8 mouse cellular contexts compared by ENCODE assay signal in genomic region chr1:151944457-151945223, GRCm38 (mm10).
DNase-seq lines count a peak whose midpoint lies in the region; ATAC-seq and TF ChIP-seq lines count a peak whose summit lies in the region.

No protein-coding gene starts in this region.

- H3K4me1 ChIP-seq in cerebellum, adult 2 months (ENCODE audit: control insufficient read depth, insufficient read depth, low read length), result peaks cover 41% of the 10 kb centered on the region
- H3K4me1 ChIP-seq in CH12.LX (ENCODE audit: control insufficient read depth in 1 of 2, insufficient read depth in 2 of 2), result peaks cover 0 to 27% of the 10 kb centered on the region in 2 experiments; a peak in 3 of 4 replicates
- peaks cover 11% of the 10 kb centered on the region for H3K4me1 ChIP-seq in forebrain, postnatal 0 days (ENCODE audit: insufficient read depth)
- peaks cover 67% of the 10 kb centered on the region for H3K4me1 ChIP-seq in midbrain, embryonic 10.5 days
- H3K4me1 ChIP-seq in heart, embryonic 12.5 days (replicated peaks), result peaks cover 71% of the 10 kb centered on the region

- no peaks in the 10 kb centered on the region for H3K36me3 ChIP-seq in CH12.LX (replicated peaks in 1 of 2; ENCODE audit: control insufficient read depth in 1 of 2, insufficient read depth in 1 of 2, low read length in 1 of 2)
- no peaks in the 10 kb centered on the region for H3K36me3 ChIP-seq in forebrain, postnatal 0 days (ENCODE audit: insufficient read depth)
- no peaks in the 10 kb centered on the region for H3K36me3 ChIP-seq in midbrain, embryonic 10.5 days
- no peaks in the 10 kb centered on the region for H3K36me3 ChIP-seq in heart, embryonic 12.5 days

- H3K9me3 ChIP-seq in CH12.LX (replicated peaks; ENCODE audit: low read length), result no peaks in the 10 kb centered on the region
- no peaks in the 10 kb centered on the region for H3K9me3 ChIP-seq in forebrain, postnatal 0 days (ENCODE audit: low read length)
- H3K9me3 ChIP-seq in midbrain, embryonic 10.5 days (replicated peaks), result no peaks in the 10 kb centered on the region
- H3K9me3 ChIP-seq in heart, embryonic 12.5 days (replicated peaks), result no peaks in the 10 kb centered on the region

- TF ChIP-seq CTCF in cerebellum, adult 2 months (IDR thresholded peaks at IDR 0.05; ENCODE audit: borderline replicate concordance, insufficient read depth, low read depth, low read length), result no peak
- no peak for TF ChIP-seq CTCF in CH12.LX (conservative IDR thresholded peaks at IDR 0.05 in 1 of 2, IDR thresholded peaks at IDR 0.05 in 1 of 2; ENCODE audit: low read depth in 2 of 2, low read length in 2 of 2)
- no peak for TF ChIP-seq CTCF in forebrain, postnatal 0 days (IDR thresholded peaks at IDR 0.05; ENCODE audit: low read depth)

- H3K4me2 ChIP-seq in CH12.LX (ENCODE audit: insufficient read depth, low read depth, poor library complexity, severe bottlenecking), result no peak overlapping the region
- H3K4me2 ChIP-seq in forebrain, postnatal 0 days (ENCODE audit: low read depth), result no peak overlapping the region
- H3K4me2 ChIP-seq in heart, embryonic 12.5 days, result no peak overlapping the region

- no peak for TF ChIP-seq POLR2A in cerebellum, adult 2 months (IDR thresholded peaks at IDR 0.05; ENCODE audit: borderline replicate concordance, insufficient read depth, low read length)
- no peak for TF ChIP-seq POLR2A in CH12.LX (IDR thresholded peaks at IDR 0.05; ENCODE audit: low read depth, low read length)

- no peaks in the 10 kb centered on the region for H3K27me3 ChIP-seq in cerebellum, adult 2 months (ENCODE audit: control insufficient read depth, insufficient read depth, low read length)
- H3K27me3 ChIP-seq in CH12.LX (replicated peaks), result no peaks in the 10 kb centered on the region
- H3K27me3 ChIP-seq in forebrain, postnatal 0 days (ENCODE audit: insufficient read depth, low read length), result no peaks in the 10 kb centered on the region
- H3K27me3 ChIP-seq in midbrain, embryonic 10.5 days (ENCODE audit: low read depth, poor library complexity, severe bottlenecking), result no peaks in the 10 kb centered on the region
- H3K27me3 ChIP-seq in heart, embryonic 12.5 days (replicated peaks), result no peaks in the 10 kb centered on the region

- dilution Hi-C loops in CH12.LX (cut with MboI; ENCODE audit: extremely low pct_ligation_motif_present, extremely low pct_unique_long_range_greater_than_20kb, low sequenced_read_pairs), result no loop called here

- no peak overlapping the region for H3K9ac ChIP-seq in CH12.LX (ENCODE audit: insufficient read depth, low read depth)
- H3K9ac ChIP-seq in forebrain, postnatal 0 days, result no peak overlapping the region
- no peak overlapping the region for H3K9ac ChIP-seq in heart, embryonic 12.5 days

- ATAC-seq in forebrain, postnatal 0 days, result peak; percentile 58; the same call in 1 of the 2 replicates
- no peak for ATAC-seq in heart, embryonic 12.5 days (ENCODE audit: insufficient number of reproducible peaks, low FRiP score)

- peak in 1 of 2 experiments; percentile 36 for DNase-seq in cerebellum, adult 2 months
- no peak for DNase-seq in cerebellum, adult 11-12 months
- peak; percentile 10 for DNase-seq in CH12.LX (ENCODE audit: extremely low read depth)
- DNase-seq in forebrain, postnatal 0 days, result no peak
- DNase-seq in midbrain, embryonic 10.5 days (ENCODE audit: low spot score), result no peak
- no peak for DNase-seq in c-Kit-positive CD71-positive TER-119-positive erythroid progenitor cells, embryonic 14.5 days (ENCODE audit: low spot score)
- DNase-seq in kidney, adult 8-10 months, result no peak

- no peak overlapping the region for H3K4me3 ChIP-seq in cerebellum, adult 2 months (replicated peaks; ENCODE audit: insufficient read depth, low read depth, low read length)
- H3K4me3 ChIP-seq in CH12.LX (replicated peaks in 1 of 3; ENCODE audit: low read depth in 2 of 3, low read length in 2 of 3, poor library complexity in 1 of 3), result no peak overlapping the region
- H3K4me3 ChIP-seq in forebrain, postnatal 0 days (ENCODE audit: low read depth, low read length), result no peak overlapping the region
- no peak overlapping the region for H3K4me3 ChIP-seq in midbrain, embryonic 10.5 days
- H3K4me3 ChIP-seq in heart, embryonic 12.5 days, result no peak overlapping the region

- in situ Hi-C loops in CH12.LX (cut with MboI; ENCODE audit: low pct_ligation_motif_present, low pct_unique_long_range_greater_than_20kb, low sequenced_read_pairs), result no loop called here

- WGBS in cerebellum, adult 2 months, result 38% methylated on average over 10 of the region's 10 CpGs
- 22% methylated on average over 10 of the region's 10 CpGs for WGBS in forebrain, postnatal 0 days
- WGBS in midbrain, embryonic 10.5 days, result 18% methylated on average over 10 of the region's 10 CpGs
- WGBS in heart, embryonic 12.5 days, result 29% methylated on average over 10 of the region's 10 CpGs

- TF ChIP-seq EP300 in CH12.LX (IDR thresholded peaks at IDR 0.05; ENCODE audit: low read length), result no peak

- no peaks in the 10 kb centered on the region for H3K79me2 ChIP-seq in CH12.LX (replicated peaks; ENCODE audit: control insufficient read depth, extremely low read depth, insufficient read depth, poor library complexity, severe bottlenecking)

- no peak for TF ChIP-seq RAD21 in CH12.LX (IDR thresholded peaks at IDR 0.05; ENCODE audit: low read depth, low read length)

- peak overlapping the region; percentile 23; the same call in 1 of the 2 replicates for H3K27ac ChIP-seq in cerebellum, adult 2 months (ENCODE audit: insufficient read depth, low read length)
- no peak overlapping the region for H3K27ac ChIP-seq in CH12.LX (ENCODE audit: insufficient read depth, low read depth)
- peak overlapping the region; percentile 30; the same call in 1 of the 2 replicates for H3K27ac ChIP-seq in forebrain, postnatal 0 days (ENCODE audit: low read depth, low read length)
- H3K27ac ChIP-seq in midbrain, embryonic 10.5 days (replicated peaks), result peak overlapping the region; percentile 82
- no peak overlapping the region for H3K27ac ChIP-seq in heart, embryonic 12.5 days (ENCODE audit: poor library complexity, severe bottlenecking)

TF ChIP-seq in CH12.LX, 34 proteins besides CTCF, POLR2A, EP300 and RAD21:
- TF ChIP-seq IRF4 (IDR thresholded peaks at IDR 0.05; ENCODE audit: low read depth, low read length) (no peak), UBTF (IDR thresholded peaks at IDR 0.05; ENCODE audit: low read depth, low read length) (no peak), JUN (IDR thresholded peaks at IDR 0.05; ENCODE audit: insufficient read depth, low read depth, low read length) (no peak), SMC3 (IDR thresholded peaks at IDR 0.05; ENCODE audit: low read depth, low read length) (no peak), POLR2AphosphoS2 (IDR thresholded peaks at IDR 0.05; ENCODE audit: low read depth, low read length) (no peak), MAX (IDR thresholded peaks at IDR 0.05; ENCODE audit: low read length) (no peak), ELF1 (IDR thresholded peaks at IDR 0.05; ENCODE audit: low read depth, low read length) (no peak), ZMIZ1 (IDR thresholded peaks at IDR 0.05; ENCODE audit: low read depth, low read length) (no peak), KAT2A (IDR thresholded peaks at IDR 0.05; ENCODE audit: insufficient replicate concordance, low read length) (no peak), NRF1 (IDR thresholded peaks at IDR 0.05; ENCODE audit: low read depth, low read length) (no peak), MEF2A (IDR thresholded peaks at IDR 0.05; ENCODE audit: borderline replicate concordance, low read depth, low read length) (no peak), TBP (conservative IDR thresholded peaks at IDR 0.05; ENCODE audit: low read depth, low read length) (no peak), USF1 (IDR thresholded peaks at IDR 0.05; ENCODE audit: low read depth, low read length) (no peak), MAFK (IDR thresholded peaks at IDR 0.05; ENCODE audit: insufficient replicate concordance, low read length) (no peak), BHLHE40 (IDR thresholded peaks at IDR 0.05; ENCODE audit: low read depth, low read length) (no peak), CHD1 (IDR thresholded peaks at IDR 0.05; ENCODE audit: low read depth, low read length) (no peak), PAX5 (IDR thresholded peaks at IDR 0.05; ENCODE audit: low read length) (no peak)

Comparison
In these comparisons a context has a peak if more than half of its experiments do, and no peak if none do; other contexts are left out.
1. H3K27ac ChIP-seq: peak in cerebellum, adult 2 months (single experiment), forebrain, postnatal 0 days (single experiment) and midbrain, embryonic 10.5 days (single experiment); none in CH12.LX (single experiment) and heart, embryonic 12.5 days (single experiment).